Mouse (Mus musculus): ENCODE data around the gene Col23a1. TPM values are rescaled to one million over a fixed set of nuclear protein-coding genes. Genes with fewer than 3 reads are reported as not detected.
"Not testable (repeated sequence)": the region's sequence is repeated elsewhere in the genome, so short reads cannot be mapped to it uniquely, and the experiment has no call there.

Col23a1 gene
- polyA plus RNA-seq, 1 experiment: 1.5 TPM

DNA sequence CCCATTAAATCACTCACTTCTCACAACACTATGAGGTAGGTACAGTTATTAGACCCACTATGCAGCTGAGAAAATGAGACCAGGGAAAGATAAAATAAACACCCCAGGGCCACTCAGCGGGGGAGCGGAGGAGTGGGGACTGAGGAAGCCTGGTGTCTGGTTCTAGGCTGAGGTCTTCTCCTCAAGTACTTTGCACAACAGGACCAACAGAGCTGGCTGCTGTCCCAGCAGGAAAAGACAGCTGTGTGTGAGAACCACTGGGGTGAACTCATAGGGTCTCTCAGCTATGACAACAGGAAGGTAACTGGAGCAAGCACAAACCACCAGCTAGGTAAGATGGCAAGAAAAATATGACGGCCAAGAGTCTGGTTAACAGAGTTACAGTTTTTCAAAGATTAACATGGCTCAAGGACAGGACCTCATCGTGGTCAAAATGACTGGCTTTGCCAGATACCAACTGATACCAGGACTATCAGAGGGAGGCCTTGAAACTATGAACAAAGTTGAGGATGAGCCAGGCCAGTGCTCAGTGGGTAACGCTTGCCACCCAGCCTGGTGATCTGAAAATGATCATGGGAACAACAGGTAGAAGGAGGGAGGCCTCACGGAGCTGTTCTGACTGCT lies 342.5 kb downstream of the Col23a1 start:
- no peak overlapping the region for H3K4me3 ChIP-seq (ENCODE audit: insufficient read depth, low read depth, low read length)
- H3K36me3 ChIP-seq (ENCODE audit: control insufficient read depth, insufficient read depth, low read length): peaks cover 3% of the 10 kb centered on the region; the same call in 1 of the 2 replicates
- peak; percentile 56 for DNase-seq
- peaks cover 30% of the 10 kb centered on the region for H3K4me1 ChIP-seq (ENCODE audit: control insufficient read depth, insufficient read depth, low read length)
- peak overlapping the region; percentile 87 for H3K27ac ChIP-seq (ENCODE audit: insufficient read depth, low read depth, low read length)
- no peaks in the 10 kb centered on the region for H3K27me3 ChIP-seq (replicated peaks; ENCODE audit: control insufficient read depth, insufficient read depth, low read length)
- 34% methylated on average over 6 of the region's 6 CpGs for WGBS
- TF ChIP-seq CTCF (conservative IDR thresholded peaks at IDR 0.05; ENCODE audit: insufficient read depth, insufficient read length, low read depth, low read length) (no peak), POLR2A (IDR thresholded peaks at IDR 0.05; ENCODE audit: low read depth, low read length) (no peak)

DNA sequence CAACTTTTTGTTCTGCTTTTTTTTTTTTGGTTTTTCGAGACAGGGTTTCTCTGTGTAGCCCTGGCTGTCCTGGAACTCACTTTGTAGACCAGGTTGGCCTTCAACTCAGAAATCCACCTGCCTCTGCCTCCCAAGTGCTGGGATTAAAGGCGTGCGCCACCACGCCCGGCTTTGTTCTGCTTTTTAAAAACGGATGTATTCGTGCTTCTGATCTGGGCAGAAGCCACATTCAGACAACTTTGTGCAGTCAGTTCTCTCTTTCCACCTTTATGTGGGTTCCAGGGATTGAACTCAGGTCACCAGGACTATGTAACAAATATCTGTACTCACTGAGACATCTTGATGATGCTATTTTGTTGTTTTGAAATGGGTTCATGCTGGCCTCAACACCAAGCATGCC lies 343.5 kb downstream of the Col23a1 start:
- H3K36me3 ChIP-seq (ENCODE audit: control insufficient read depth, insufficient read depth, low read length); H3K4me3 ChIP-seq (ENCODE audit: insufficient read depth, low read depth, low read length); H3K27ac ChIP-seq (ENCODE audit: insufficient read depth, low read depth, low read length); H3K27me3 ChIP-seq (replicated peaks; ENCODE audit: control insufficient read depth, insufficient read depth, low read length); DNase-seq: not testable (repeated sequence)
- peaks cover 30% of the 10 kb centered on the region for H3K4me1 ChIP-seq (ENCODE audit: control insufficient read depth, insufficient read depth, low read length)
- 94% methylated on average over 7 of the region's 7 CpGs for WGBS

Other genes starting within 250 kb of the Col23a1 start
- gene Olfr1375, start 241.8 kb upstream of the Col23a1 start, polyA plus RNA-seq (2012; rRNA removed): not detected in 2 replicates
- gene Zfp354a, start 230.7 kb upstream of the Col23a1 start, polyA plus RNA-seq (2012; rRNA removed): 2.2 and 5.2 TPM in 2 replicates
- gene Gm12569, start 69.4 kb upstream of the Col23a1 start, polyA plus RNA-seq (2012; rRNA removed): not detected in 2 replicates
- 27.0 and 27.4 TPM in 2 replicates for gene Clk4, start 28.2 kb upstream of the Col23a1 start, polyA plus RNA-seq (2012; rRNA removed)
- gene BC049762, start 26.9 kb upstream of the Col23a1 start, polyA plus RNA-seq (2012; rRNA removed): 2.8 and 3.3 TPM in 2 replicates

Measured in kidney, adult 2 months (tissue).